Mouse (Mus musculus) bone marrow macrophage, adult 2 months (primary cell): ENCODE measurements at regions not wholly inside any gene's neighbourhood (a gene's known extent, or its start where the extent isn't known, plus 50 kb on each side); places are given as distances from the start of the nearest gene placed in this dataset.

Source experiments
- CTCF ChIP-seq: IDR thresholded peaks from 2 replicates; pipeline ENCODE4 v1.5.1; 2012; ENCODE audit warnings: low read depth, mild to moderate bottlenecking, low read length, moderate library complexity
- POLR2A ChIP-seq: IDR thresholded peaks from 2 replicates; pipeline ENCODE4 v1.6.1; 2012; ENCODE audit warnings: mild to moderate bottlenecking, low read depth, low read length, borderline replicate concordance

DNA sequence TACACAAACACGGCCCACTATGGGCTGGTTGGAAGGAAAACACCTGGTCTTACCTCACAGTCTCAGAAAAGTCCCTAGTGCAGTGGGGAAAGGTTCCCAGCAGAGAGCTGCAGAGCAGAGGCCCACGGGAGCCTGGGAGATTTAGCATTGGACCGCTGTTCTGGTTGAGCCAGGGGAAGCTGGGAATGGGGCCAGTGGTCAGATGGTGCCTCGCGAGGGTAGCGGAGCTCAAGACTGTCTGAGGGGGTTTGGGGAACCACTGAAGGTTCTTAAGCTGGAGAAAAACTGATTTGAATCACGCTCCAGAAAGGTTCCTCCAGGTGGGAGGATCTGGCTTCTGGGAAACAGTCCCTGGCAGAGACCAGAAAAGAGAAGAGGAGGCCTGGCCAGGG, 84.8 kb downstream of the Lhx2 start:
- TF ChIP-seq POLR2A = no peak
- no peak for TF ChIP-seq CTCF
